Mouse (Mus musculus) stomach, postnatal 0 days (tissue): ENCODE results near the gene Zfp385b. TPM values are rescaled to one million over a fixed set of nuclear protein-coding genes. Genes with fewer than 3 reads are reported as not detected.

Experiments
- ATAC-seq: fragments of 200-750 bp; cut with Nextera tagmentation; 2 replicates; pipeline ENCODE4 v1.8.0; 2017; ENCODE audit not compliant: low FRiP score, low TSS enrichment
- DNase-seq: peaks from one replicate; pipeline ENCODE4 v3.0.0-alpha.2; 2016; ENCODE audit warnings: low spot score
- H3K27ac ChIP-seq: fragments of 300-500 bp; sonication (generic); replicated peaks from 2 replicates; pipeline ENCODE4 v1.5.1; 2014; ENCODE audit warnings: mild to moderate bottlenecking, control low read depth
- H3K27me3 ChIP-seq: fragments of 300-500 bp; sonication (generic); 2 replicates; pipeline ENCODE4 v1.6.1; 2014; ENCODE audit warnings: low read length; ENCODE audit not compliant: control insufficient read depth, insufficient read depth
- H3K36me3 ChIP-seq: fragments of 300-500 bp; sonication (generic); 2 replicates; pipeline ENCODE4 v1.6.1; 2014; ENCODE audit warnings: low read length, mixed read lengths; ENCODE audit not compliant: control insufficient read depth, insufficient read depth
- H3K4me1 ChIP-seq: fragments of 300-500 bp; sonication (generic); replicated peaks from 2 replicates; pipeline ENCODE4 v1.6.1; 2014; ENCODE audit warnings: antibody characterized with exemption; ENCODE audit not compliant: control insufficient read depth, insufficient read depth
- H3K4me2 ChIP-seq: fragments of 300-500 bp; sonication (generic); replicated peaks from 2 replicates; pipeline ENCODE4 v1.6.1; 2014; ENCODE audit warnings: low read depth, mild to moderate bottlenecking, control low read depth, moderate library complexity
- H3K4me3 ChIP-seq: fragments of 300-500 bp; sonication (generic); 2 replicates; pipeline ENCODE4 v1.5.1; 2014; ENCODE audit warnings: low read depth, low read length, control low read depth
- H3K9ac ChIP-seq: fragments of 300-500 bp; sonication (generic); 2 replicates; pipeline ENCODE4 v1.6.1; 2014; ENCODE audit warnings: mild to moderate bottlenecking, low read length, control low read depth, mixed read lengths
- H3K9me3 ChIP-seq: fragments of 300-500 bp; sonication (generic); 2 replicates; pipeline ENCODE4 v1.6.1; 2016; ENCODE audit warnings: low read length; ENCODE audit not compliant: control insufficient read depth
- CTCF ChIP-seq: IDR thresholded peaks from 2 replicates; pipeline ENCODE4 v1.5.1; 2016; ENCODE audit warnings: antibody characterized with exemption, low read depth, mild to moderate bottlenecking, moderate library complexity
- EP300 ChIP-seq: optimal IDR thresholded peaks from 2 replicates; pipeline ENCODE3; 2016; ENCODE audit warnings: antibody characterized with exemption
- WGBS: fragments of 180-500 bp; shearing (Covaris S2); extraction: QIAGEN DNeasy Blood & Tissue Kit; methylation state at CpG from one replicate; pipeline ENCODE4 v1.1.7; 2014; 5-methylcytosine and 5-hydroxymethylcytosine counted together
- polyA plus RNA-seq: library from polyadenylated mRNA; unstranded; fragments of >200 nt; fragmentation: Nextera tagmentation; extraction: Ambion mirVana; gene quantifications from 2 replicates; pipeline ENCODE4 v1.2.1, GENCODE M21; 2015

The Zfp385b gene
- polyA plus RNA-seq, 1 experiment from 2014 or later, result 10.2 TPM

DNA sequence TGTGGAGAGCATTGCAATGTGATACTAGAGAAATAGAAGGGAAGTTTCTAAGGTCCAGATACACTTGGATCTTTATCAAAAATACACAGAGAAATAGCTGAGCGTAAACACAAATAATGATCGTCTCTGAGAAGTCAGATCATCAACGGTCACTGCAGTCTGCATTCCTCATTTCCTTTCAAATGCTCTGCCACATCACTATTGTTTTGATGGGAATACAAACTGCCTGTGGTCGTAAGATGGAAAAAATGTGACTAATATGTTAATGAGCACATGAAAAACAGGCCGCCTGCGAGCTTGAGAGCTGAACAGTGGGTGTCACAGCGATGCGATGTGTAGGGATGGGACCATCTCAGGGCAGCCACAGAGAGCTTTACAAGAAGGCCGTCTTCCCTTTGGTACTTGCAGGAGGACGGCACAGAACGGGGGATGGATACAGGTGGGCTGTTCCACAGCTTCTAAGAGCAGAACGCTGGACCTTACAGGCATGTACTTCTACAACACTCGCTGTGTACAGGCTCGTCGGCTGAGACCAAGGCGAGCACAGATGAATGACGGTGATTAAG, 51.0 kb downstream of the Zfp385b start:
- Histone ChIP-seq H3K27me3 (no peaks in the 10 kb centered on the region), H3K27ac (no peak overlapping the region), H3K9me3 (no peaks in the 10 kb centered on the region), H3K4me3 (no peak overlapping the region), H3K4me2 (no peak overlapping the region), H3K9ac (no peak overlapping the region), H3K4me1 (no peaks in the 10 kb centered on the region), H3K36me3 (no peaks in the 10 kb centered on the region)
- ATAC-seq, result no peak
- 69% methylated on average over 17 of the region's 17 CpGs for WGBS
- no peak for DNase-seq
- no peak for TF ChIP-seq EP300

DNA sequence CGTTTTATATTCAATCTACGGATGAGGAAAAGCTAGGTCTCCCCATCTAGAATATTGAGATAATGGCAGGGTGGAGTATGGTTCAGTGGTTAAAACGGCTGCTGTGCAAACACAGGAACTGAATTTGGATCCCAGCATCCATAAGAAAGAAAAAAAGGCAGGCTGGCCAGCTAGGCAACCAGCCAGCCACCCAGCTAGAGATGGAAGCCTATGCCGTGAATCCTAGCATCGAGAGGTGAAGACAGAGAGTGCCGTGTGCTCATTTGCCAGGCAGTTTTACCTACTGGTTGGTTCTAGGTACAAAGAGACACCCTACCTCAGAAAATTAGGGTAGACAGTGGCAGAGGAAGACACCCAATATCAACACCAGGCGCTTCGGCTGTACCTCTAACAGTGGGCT, 57.5 kb downstream of the Zfp385b start:
- Histone ChIP-seq H3K4me1 (no peaks in the 10 kb centered on the region), H3K27me3 (no peaks in the 10 kb centered on the region), H3K36me3 (no peaks in the 10 kb centered on the region), H3K9me3 (no peaks in the 10 kb centered on the region), H3K4me2 (no peak overlapping the region), H3K4me3 (no peak overlapping the region), H3K9ac (no peak overlapping the region), H3K27ac (no peak overlapping the region)
- TF ChIP-seq EP300 (no peak), CTCF (no peak)
- ATAC-seq (no peak), DNase-seq (no peak)
- 91% methylated on average over 8 of the region's 8 CpGs for WGBS

DNA sequence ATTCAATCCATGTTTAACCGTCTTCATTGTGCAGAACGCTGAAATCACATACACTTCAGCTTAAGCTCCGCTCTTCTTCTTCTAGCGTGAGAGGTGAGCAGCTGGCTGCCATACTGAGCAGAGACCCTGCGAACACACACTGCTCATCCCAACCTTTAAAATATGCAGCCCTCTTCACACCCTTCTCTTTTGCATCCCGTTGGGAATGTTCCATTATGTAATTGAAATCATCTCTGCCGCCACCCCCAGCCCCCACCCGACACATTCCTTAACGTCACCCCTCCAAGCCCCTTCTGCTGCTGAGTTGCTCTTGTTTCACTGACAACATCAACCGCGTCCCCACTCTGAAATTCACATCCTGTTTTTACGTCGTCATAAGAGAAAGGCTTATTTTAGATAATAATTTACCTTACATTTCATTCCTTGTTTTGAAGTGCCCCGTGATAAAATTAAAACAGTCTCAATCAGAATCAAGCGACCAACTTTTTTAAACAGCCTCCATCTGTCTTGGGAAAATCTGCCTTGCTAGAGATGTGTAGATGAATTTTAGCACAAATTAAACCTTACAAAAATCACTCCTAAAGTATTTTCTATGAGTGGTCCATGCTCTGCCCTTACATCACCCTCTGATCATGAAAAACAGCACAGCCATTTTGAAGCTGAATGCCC, 60.9 kb downstream of the Zfp385b start:
- Histone ChIP-seq H3K27me3 (no peaks in the 10 kb centered on the region), H3K27ac (no peak overlapping the region), H3K9me3 (no peaks in the 10 kb centered on the region), H3K36me3 (no peaks in the 10 kb centered on the region), H3K9ac (no peak overlapping the region), H3K4me2 (no peak overlapping the region), H3K4me3 (no peak overlapping the region), H3K4me1 (no peaks in the 10 kb centered on the region)
- WGBS, result 74% methylated on average over 15 of the region's 15 CpGs
- no peak for DNase-seq
- TF ChIP-seq EP300 (no peak), CTCF (no peak)
- ATAC-seq, result no peak

GRCm38 (mm10) chr2:77752491-77752890, 66.9 kb downstream of the Zfp385b start:
- H3K36me3 ChIP-seq, result no peaks in the 10 kb centered on the region
- H3K9me3 ChIP-seq, result no peaks in the 10 kb centered on the region
- DNase-seq (no peak), ATAC-seq (no peak)
- WGBS, result 77% methylated on average over 4 of the region's 4 CpGs
- no peaks in the 10 kb centered on the region for H3K27me3 ChIP-seq
- H3K27ac ChIP-seq, result no peak overlapping the region
- no peak for TF ChIP-seq EP300
- TF ChIP-seq CTCF, result no peak
- no peak overlapping the region for H3K4me2 ChIP-seq
- H3K4me3 ChIP-seq, result no peak overlapping the region
- H3K9ac ChIP-seq, result no peak overlapping the region
- no peaks in the 10 kb centered on the region for H3K4me1 ChIP-seq

- no peaks in the 10 kb centered on the region for H3K36me3 ChIP-seq
- no peak for TF ChIP-seq CTCF
- TF ChIP-seq EP300, result no peak
- ATAC-seq, result no peak
Measured at GRCm38 (mm10) chr2:77749631-77750030, 69.8 kb downstream of the Zfp385b start.

DNA sequence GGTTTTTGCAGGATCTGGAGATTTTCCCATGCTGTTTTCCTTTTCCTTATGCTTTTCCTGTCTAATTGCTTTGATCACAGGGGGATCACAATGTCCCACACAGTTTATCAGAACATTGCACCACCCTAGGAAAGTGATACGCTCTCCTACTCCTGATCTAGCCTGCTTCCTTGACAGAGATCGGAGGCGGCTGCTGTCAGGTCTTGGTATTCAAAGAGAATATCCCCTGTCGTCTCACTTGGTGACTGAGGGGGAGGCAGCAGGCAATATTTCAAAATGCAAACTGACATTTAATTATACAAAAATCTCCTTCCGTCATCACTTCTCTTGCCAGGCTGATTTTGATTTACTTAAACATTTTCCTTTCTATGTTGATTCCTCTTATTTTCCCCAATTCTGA, 73.0 kb downstream of the Zfp385b start:
- no peaks in the 10 kb centered on the region for H3K9me3 ChIP-seq
- DNase-seq (no peak), ATAC-seq (no peak)
- no peak for TF ChIP-seq CTCF
- no peak for TF ChIP-seq EP300
- no peaks in the 10 kb centered on the region for H3K27me3 ChIP-seq
- WGBS, result 74% methylated on average over 5 of the region's 5 CpGs
- no peak overlapping the region for H3K4me3 ChIP-seq
- no peak overlapping the region for H3K27ac ChIP-seq
- H3K4me1 ChIP-seq, result no peaks in the 10 kb centered on the region
- H3K36me3 ChIP-seq, result no peaks in the 10 kb centered on the region
- H3K9ac ChIP-seq, result no peak overlapping the region
- no peak overlapping the region for H3K4me2 ChIP-seq

More at GRCm38 (mm10) chr2:77749631-77750030, 69.8 kb downstream of the Zfp385b start:
- Histone ChIP-seq H3K4me3 (no peak overlapping the region), H3K27ac (no peak overlapping the region), H3K9ac (no peak overlapping the region), H3K9me3 (no peaks in the 10 kb centered on the region), H3K27me3 (no peaks in the 10 kb centered on the region), H3K4me2 (no peak overlapping the region), H3K4me1 (no peaks in the 10 kb centered on the region)
- WGBS, result 30% methylated on average over 3 of the region's 3 CpGs
- DNase-seq, result no peak
